Mouse (Mus musculus): ENCODE measurements around the gene Sf3a2.

GRCm38 (mm10) chr10:80774549-80774948 is 23.4 kb upstream of the Sf3a2 start:
- TF ChIP-seq CTCF (IDR thresholded peaks at IDR 0.05; ENCODE audit: low read depth, low read length) (peak; percentile 91), POLR2A (IDR thresholded peaks at IDR 0.05; ENCODE audit: extremely low read depth, insufficient read depth, low read length) (no peak)
